Mouse (Mus musculus): ENCODE results near the gene Folr2. TPM values are rescaled to one million over a fixed set of nuclear protein-coding genes. Genes with fewer than 3 reads are reported as not detected.

Folr2 gene
- total RNA-seq, 2 experiments from 2014 or later, result 2.1 to 7.1 TPM

- DNase-seq, result no peak
These were observed 33.0 kb downstream of the Folr2 start for GRCm38 (mm10) chr7:101823758-101824630.

- peak; percentile 64 to 71 for DNase-seq
These were observed 33.9 kb downstream of the Folr2 start for GRCm38 (mm10) chr7:101822836-101823757.

- DNase-seq, result peak; percentile 61 to 71
These were observed 35.2 kb downstream of the Folr2 start for GRCm38 (mm10) chr7:101821571-101822501.

- DNase-seq, result peak in 1 of 2 experiments; percentile 29
These were observed 36.5 kb downstream of the Folr2 start for GRCm38 (mm10) chr7:101820295-101821030.

- peak; percentile 42 to 48 for DNase-seq
These were observed 39.1 kb downstream of the Folr2 start, which contains the start of gene Phox2a for GRCm38 (mm10) chr7:101817861-101818401. Phox2a (plus strand) TSS chr7:101818313.

Small RNA genes lying within 50 kb of the gene (microRNA-seq; reads per million reads assigned to microRNA genes)
- gene Gm22655, result not detected

Other genes with a start within 250 kb of the Folr2 start
- 10 to 100 TPM; 73.1 to 94.5 TPM for gene Clpb, start 193.6 kb downstream of the Folr2 start, total RNA-seq (2021)
- gene Phox2a, start 38.9 kb downstream of the Folr2 start, total RNA-seq (2021), result 10 to 100 TPM; 17.3 to 19.4 TPM
- gene Inppl1, start 19.0 kb downstream of the Folr2 start, total RNA-seq (2021), result 10 to 100 TPM; 81.8 to 82.2 TPM
- 10 to 100 TPM; 27.4 to 33.2 TPM for gene Anapc15, start 6.5 kb upstream of the Folr2 start, total RNA-seq (2021)
- gene Folr1, start 13.6 kb upstream of the Folr2 start, total RNA-seq (2021), result 1 to 10 TPM in 1 of 2 experiments, not detected in 1; 4.9 TPM
- gene Lamtor1, start 48.7 kb upstream of the Folr2 start, total RNA-seq (2021), result 100 to 1,000 TPM in 1 of 2 experiments, 10 to 100 TPM in 1; 99.1 to 110 TPM
- gene Tomt, start 49.2 kb upstream of the Folr2 start, total RNA-seq (2021), result not detected
- 10 to 100 TPM; 13.8 to 14.9 TPM for gene Lrrc51, start 76.7 kb upstream of the Folr2 start, total RNA-seq (2021)
- gene Numa1, start 76.9 kb upstream of the Folr2 start, total RNA-seq (2021), result 100 to 1,000 TPM; 153 to 161 TPM
- gene Il18bp, start 161.5 kb upstream of the Folr2 start, total RNA-seq (2021), result 1 to 10 TPM; 7.6 to 9.6 TPM
- 10 to 100 TPM; 33.0 to 38.6 TPM for gene Rnf121, start 208.3 kb upstream of the Folr2 start, total RNA-seq (2021)
- 10 to 100 TPM in 1 of 2 experiments, 1 to 10 TPM in 1; 9.7 to 12.2 TPM for gene Xndc1, start 208.3 kb upstream of the Folr2 start, total RNA-seq (2021)
- 1 to 10 TPM in 1 of 2 experiments, under 1 TPM in 1; 0.70 to 1.0 TPM for gene Xntrpc, start 208.5 kb upstream of the Folr2 start, total RNA-seq (2021)
- under 1 TPM in 1 of 2 experiments, not detected in 1; 0.46 TPM for gene Trpc2, start 225.9 kb upstream of the Folr2 start, total RNA-seq (2021)
- not detected for gene Art1, start 244.5 kb upstream of the Folr2 start, total RNA-seq (2021)

Data from adrenal gland, postnatal 36 days (tissue).